Mouse (Mus musculus): ENCODE results near the gene Tctex1d2.

- TF ChIP-seq CTCF (IDR thresholded peaks at IDR 0.05; ENCODE audit: low read depth) (no peak), EP300 (IDR thresholded peaks at IDR 0.05; ENCODE audit: low read depth) (no peak)
Measured at GRCm38 (mm10) chr16:32400267-32400666, 19.2 kb upstream of the Tctex1d2 start, which contains the start of gene Tm4sf19.
